Mouse (Mus musculus): Measurements from ENCODE around the gene Usp32. TPM values are rescaled to one million over a fixed set of nuclear protein-coding genes. Genes with fewer than 3 reads are reported as not detected.
A peak's percentile ranks its signal among the peaks of the same experiment; 100 is the strongest.
"Not testable (repeated sequence)": the region's sequence is repeated elsewhere in the genome, so short reads cannot be mapped to it uniquely, and the experiment has no call there.

Gene Usp32
- 6.8 and 7.8 TPM in 2 replicates for polyA plus RNA-seq (2012; rRNA removed)

DNA sequence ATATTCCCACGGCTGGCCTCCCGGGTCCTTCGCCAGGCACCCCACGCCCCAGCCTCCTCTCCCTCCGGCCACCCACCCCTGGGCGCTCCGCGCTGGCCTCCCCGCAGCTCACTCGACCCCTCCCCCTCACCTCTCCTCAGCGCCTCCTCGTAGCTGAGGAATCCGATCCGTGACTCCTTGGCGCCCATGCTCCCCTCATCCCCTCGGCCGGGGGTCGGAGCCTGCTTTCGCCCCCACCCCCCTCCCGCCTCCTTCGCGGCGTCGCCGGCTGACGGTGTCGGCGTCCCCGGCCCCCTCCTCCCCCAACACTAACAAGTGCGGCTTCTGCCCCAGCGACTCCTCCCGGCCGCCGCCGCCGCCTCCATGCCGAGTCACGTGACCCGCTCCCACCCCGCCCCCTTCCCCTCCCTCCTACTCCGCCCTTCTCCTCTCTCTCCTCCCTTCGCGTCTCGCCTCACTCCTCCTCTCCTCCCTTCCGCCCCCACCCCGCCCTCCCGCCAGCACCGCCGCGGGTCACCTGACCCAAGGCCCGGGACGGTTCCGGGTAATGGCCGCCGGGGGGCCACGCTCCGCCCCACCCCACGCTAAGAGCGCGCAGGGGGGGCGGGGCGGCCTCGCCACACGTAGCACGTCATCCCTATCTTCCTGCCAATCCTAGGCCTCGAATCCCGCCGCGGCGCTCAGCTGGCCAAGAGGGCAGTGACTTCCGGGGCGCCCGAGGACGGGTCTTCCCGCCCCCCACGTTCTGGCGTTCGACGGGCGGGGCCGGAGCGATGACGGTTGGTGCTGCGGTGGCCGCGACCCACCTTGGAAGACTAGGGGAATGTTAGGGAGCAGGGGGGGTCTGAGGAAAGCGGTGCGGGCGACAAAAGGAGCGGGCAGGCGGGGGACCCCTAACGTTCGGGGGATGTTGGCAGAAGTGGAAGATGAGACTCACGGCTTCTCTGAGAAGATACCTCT lies at the start of gene Usp32:
TSS of gene Usp32 (minus strand) at position 581 of the 960 bp plus-strand sequence.
- DNase-seq (ENCODE audit: low read depth) = peak; percentile 49

DNA sequence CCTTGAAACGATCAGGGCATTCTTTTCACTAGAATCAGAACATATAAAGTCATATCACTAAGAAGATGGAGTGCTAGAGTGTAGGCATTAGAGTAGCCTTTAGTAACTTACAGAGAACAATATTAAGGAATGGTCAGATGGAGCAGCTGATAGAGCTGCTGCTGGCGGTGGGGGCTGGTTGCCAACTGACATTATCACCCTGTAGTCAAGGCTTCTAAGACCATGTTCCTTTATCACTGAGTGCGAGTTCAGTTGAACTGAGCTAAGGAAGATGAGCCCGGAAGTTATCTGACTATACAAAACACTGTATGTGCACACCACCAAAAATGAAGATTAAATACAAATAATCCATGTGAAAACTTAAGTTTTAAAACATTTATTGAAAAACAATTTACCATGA lies 49.1 kb upstream of the Usp32 start:
- no peak for DNase-seq (ENCODE audit: low read depth)

DNA sequence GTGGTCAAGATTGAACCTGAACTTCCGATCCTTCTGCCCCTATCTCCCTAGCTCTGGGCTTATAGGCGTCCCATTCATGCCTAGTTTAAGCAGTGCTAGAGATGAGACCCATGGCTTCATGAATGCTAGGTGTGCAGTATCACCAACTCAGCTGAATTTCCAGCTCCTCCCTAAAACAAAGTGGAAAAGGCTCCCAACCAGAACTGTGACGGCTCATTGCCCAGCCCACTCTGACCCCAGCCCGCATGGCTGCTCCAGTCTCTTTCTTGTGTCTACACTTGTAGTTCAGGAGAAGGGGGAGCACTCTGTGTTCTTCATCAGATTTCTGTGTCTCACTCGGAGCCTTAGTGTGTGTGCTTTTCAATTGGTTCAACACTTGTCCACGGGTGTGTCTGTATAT lies 44.9 kb upstream of the Usp32 start:
- no peak for DNase-seq (ENCODE audit: low read depth)

DNA sequence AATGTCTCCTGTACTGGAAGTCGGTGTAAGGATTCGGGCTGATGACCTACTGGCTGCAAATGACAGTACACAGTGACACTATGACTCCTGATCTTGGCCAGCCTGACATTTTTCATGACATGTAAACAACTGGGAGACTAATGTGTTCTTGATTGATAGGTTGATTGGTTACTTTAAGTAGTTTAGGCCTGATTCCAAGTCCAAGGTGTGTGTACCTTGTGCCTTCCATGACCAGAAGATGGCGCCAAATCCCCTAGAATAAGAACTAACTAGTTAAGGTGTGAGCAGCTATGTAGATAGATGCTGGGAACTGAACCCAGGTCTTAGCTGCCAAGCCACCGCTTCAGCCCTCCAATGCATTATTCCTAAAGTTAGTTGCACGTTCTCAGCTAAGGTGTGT lies 44.1 kb upstream of the Usp32 start:
- peak; percentile 31 for DNase-seq (ENCODE audit: low read depth)

DNA sequence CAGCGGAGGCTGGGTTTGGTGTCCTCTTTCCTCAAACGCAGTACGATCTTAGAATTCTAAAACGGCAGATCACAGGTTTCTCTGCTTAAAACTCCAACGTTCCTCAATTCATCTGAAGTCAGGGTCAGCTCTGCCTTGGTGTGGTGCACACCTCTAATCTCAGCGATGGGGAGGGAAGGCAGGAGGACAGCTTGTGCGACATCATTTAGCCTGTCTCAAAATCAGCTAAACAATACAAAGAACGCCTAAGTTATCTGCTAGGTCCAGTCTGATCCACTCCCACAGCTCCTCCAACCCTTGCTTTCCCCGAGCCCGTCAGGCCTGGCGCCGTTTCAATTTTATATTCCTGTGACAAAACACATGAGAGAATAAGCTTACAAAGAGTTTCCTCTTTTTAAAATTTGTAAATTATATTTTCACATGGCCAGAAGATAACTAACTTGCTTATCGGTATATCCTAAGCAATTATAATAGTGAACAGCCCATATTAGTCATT lies 43.4 kb upstream of the Usp32 start:
- no peak for DNase-seq (ENCODE audit: low read depth)

DNA sequence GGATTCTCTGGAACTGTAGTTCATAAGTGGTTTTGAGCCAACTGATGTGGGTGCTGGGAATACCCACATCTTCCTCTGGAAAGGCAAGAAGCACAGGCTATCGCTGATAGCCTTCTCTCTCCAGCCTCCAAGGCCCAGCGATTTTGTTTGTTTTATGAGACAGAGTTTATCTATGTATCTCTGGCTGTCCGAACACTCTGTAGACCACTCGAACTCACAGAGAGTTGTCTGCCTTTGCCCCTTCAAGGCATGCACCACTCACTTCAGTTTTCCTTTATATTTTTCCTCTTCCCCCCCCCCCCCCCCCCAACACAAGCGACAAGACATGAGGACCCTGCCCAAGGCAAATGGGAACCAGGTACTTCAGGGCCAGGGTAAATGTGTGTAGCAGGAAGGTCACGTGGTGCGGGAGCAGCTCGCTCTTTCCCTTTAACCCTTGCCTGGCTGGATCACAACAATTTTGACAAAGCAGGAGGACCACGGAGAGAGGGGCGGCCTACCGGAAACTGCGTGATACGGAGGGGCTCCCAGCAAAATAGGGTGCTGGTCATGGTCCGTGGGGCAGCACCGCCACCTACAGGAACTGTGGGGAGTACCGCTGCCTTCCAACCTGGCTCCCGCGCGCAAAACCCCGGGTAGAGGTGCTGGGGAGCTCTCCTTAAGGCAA lies 42.8 kb upstream of the Usp32 start:
- no peak for DNase-seq (ENCODE audit: low read depth)

DNA sequence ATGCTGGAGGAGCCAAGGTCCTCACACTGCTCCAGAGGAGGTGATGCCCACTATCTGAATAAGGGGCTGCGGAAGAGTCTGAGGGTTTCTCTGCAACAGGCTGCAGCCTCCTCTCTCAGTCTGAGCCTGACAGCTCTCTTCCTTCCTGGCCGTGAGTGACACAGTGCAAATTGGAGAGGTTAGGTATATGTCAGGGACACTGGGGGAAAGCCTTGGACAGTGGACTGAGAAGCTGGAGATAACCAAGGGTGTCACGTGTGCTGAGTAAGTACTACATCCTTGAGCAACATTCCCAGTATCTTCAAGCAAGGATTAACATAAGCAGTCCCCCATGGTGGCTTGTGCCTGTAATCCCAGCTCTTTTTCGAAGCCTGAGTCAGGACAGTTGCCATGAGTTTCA lies 38.5 kb upstream of the Usp32 start:
- DNase-seq (ENCODE audit: low read depth) = no peak

DNA sequence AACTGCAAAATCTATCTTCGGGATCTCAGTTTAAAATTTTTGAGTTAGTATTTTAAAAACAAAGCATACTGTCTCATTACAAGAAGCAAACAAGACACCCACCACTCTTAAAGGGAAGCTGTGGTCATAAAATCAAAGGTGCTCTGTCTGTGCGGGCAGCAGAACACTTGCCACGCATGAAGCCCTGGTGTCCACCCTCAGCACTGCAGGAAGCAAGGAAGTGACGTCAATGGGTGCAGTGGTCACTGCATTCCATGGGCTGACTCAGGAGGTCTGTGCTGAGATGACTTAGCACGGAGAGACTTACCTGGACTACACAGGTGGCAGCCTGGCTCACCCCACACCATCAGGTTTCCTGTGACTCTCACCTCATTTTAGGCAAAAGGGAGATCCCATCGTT lies 37.8 kb upstream of the Usp32 start:
- no peak for DNase-seq (ENCODE audit: low read depth)

DNA sequence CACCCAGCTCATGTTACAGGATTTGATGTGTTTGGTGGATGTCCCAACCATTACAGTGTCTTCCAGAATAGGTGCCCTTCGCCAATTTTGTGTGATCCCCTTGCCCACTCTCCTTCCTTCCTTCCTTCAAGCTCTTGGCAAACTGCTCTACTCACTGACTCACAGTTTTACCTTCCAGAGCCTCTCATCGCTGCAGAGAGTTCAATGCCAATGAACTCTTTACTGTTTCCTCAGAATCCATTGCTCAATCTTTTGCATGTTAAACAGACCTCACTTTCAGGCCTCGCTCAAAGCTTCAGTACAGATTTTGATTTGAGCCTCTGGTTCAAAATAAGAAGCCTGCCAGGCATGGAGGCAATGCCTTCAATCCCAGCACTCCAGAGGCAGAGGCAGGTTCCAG lies 36.0 kb upstream of the Usp32 start:
- no peak for DNase-seq (ENCODE audit: low read depth)

DNA sequence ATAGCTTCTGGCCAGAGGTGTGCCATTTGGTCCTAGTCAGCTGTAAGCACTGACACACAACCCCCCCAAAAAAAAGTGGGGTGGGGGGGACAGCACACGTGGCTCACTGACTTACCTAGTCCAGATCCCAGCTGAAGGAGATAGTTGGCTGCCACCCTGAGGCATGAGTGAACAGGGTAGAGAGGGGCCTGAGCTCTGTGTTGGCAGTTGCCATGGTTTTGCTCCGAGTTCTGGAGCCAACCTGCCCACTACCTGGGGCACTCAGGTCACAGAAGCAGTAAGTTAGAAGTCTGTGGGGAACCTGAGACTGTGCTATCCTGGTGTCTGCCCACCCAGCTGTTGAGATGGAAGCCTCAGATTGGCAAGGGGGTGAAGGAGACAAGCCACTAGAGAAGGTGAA lies 30.9 kb upstream of the Usp32 start:
- DNase-seq (ENCODE audit: low read depth) = no peak

DNA sequence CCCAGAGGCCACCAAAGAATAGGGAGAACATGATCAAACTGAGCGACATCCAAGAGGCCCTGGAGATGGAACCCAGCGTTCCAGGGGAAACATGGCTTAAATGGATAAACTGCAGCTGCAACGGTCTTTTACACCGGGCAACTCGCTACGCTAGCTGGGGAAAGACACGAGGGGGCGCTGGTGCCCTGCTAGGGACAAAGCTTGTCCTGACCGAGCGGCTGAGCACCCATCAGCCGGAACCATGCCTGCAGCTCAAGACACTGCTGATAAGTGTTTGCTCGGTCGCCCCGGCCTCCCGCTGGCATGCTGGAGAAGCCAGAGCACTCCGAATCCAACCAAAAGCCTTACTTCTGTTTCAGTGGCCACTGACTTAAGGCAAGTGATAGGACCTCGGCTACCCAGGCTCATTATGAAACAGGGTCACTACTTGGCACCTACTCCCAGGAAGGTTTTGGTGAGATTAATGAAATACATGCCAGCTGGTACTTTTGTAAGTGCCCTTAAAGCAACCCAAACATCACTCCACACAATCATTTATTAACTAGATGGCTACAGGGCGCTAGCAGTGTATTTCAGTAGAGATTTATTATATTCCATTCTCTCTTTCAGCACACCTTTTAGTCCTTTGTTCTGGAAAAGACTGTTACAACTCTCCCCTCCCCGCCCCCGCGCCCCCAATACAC lies 30.2 kb upstream of the Usp32 start, which contains the start of gene 1700125H20Rik:
TSS of gene 1700125H20Rik (plus strand) at position 347 of the 683 bp plus-strand sequence.
- no peak for DNase-seq (ENCODE audit: low read depth)

DNA sequence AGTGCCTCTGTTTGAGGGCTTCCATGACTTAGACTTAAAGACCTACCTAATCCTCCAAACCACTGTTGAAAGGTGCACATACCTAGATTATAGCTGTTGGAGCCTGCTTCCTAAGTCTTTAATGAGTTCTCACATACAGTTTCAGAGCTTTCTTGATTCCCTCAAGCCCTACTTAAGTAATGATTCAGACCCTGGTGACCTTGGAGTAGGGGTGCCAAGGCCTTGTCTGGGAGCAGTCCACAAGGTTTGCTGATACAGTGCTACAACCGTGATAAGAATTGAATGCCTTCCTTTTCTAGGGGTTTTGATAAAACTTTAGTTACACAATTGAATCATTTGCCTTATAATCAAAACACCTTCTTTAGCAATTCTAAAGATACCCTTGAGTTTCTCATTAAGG lies 27.5 kb upstream of the Usp32 start:
- no peak for DNase-seq (ENCODE audit: low read depth)

DNA sequence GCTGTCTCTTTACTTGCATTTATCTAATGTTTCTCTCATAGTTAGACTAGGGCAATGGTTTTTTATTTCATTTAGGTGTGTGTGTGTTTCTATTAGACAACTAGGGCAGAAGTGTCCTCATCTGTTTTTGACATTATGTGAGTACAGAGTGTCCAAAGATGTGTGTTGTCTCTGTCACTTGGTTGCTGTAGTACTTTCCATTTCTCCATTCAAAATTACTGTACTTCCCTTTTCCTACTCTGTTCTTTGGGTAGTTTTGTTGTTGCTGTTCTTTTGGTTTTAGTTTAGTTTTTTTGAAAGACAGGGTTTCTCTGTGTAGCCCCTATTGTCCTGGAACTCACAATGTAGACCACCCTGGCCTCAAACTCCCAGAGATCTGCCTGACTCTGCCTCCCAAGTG lies 24.4 kb upstream of the Usp32 start:
- no peak for DNase-seq (ENCODE audit: low read depth)

DNA sequence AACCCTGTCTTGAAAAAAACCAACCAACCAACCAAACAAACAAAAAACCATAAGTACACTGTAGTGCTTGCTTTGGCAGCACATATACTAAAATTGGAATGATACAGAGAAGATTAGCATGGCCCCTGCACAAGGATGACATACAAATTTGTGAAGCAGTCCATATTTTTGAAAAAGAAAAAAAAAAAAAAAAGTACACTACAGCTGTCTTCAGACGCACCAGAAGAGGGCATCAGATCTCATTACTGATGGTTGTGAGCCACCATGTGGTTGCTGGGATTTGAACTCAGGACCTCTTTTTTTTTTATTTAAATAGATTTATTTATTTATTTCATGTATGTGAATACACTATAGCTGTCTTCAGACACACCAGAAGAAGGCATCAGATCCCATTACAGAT lies 23.1 kb upstream of the Usp32 start:
- not testable (repeated sequence) for DNase-seq (ENCODE audit: low read depth)

DNA sequence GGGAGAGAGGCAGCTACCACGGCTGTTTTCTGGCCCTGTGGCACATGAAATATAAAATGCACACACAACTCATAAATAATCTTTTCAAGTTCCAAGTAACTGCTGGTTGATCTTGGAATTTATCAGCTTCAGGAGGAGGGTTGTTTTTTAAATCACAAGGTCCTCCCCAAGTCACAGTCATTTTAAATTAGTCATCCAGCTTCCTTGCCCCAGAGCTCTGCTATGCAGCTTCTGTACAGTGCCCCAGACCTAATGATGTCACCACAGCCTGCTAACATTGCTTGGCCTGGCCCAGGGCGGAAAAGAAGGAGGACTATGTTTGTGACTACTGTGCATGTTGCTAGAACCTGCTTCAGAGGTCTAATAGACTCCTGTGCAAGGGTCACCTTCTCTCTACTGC lies 17.3 kb upstream of the Usp32 start:
- no peak for DNase-seq (ENCODE audit: low read depth)

DNA sequence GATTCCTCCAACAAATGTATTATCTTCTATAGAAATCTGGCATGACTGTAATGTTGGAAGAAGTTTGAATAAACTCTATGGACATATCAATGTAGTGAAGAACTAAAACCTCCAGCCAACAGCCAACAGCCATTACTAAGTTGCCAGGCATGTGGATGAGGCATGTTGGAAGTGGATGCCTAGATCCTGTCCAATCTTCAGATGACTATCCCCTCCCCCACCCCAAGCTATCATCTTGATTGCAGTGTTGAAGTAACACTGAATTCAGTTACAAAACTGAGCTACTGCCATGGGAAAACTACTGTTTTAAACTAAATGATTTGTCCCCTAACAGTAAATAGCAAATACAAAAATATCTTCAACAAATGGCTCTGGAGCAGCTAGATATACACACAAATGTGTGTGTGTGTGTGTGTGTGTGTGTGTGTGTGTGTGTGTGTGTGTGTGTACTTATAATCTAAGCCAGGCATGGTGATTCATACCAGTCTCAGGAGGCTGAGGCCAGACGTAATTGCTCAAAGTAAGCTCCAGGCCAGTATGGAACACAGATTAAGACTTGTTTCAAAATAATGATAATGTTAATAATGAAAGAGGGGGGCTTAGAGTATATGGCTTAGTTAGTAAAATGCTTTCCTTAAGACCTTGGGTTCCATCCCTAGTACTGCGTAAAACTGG lies 12.4 kb upstream of the Usp32 start:
- no peak for DNase-seq (ENCODE audit: low read depth)

DNA sequence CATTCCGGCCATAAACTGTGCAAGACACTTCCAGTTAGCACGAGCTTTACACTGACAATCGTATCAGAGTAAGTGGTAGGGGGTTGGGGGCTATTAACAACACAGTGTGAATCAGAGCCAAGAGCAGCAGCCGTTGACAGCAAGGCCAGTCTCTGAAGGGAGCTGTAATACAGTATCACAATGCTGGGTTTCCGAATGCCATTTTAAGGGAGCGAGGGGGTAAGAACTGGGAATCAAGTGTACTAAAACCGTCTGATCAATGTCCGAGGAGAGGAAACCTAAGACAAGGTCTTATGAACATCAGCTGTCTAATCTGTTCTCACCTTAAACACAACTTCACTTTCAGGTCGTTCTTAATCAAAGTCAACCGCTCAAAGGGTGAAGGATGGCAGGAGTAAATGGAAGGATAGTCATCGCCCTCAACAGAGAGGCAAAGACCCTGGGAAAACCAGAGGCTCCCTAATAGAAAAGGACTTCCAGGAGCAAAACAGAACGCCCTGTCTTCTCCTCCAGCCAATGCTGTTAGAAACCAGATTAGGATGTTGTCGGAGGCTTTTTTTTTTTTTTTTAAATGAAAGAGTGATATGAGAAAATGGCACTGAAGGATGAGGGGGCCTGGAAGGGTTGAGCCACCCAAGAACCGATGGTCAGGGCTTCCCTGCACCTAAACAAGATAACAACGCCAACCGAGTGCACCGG lies 1.0 kb downstream of the Usp32 start:
- DNase-seq (ENCODE audit: low read depth) = no peak

DNA sequence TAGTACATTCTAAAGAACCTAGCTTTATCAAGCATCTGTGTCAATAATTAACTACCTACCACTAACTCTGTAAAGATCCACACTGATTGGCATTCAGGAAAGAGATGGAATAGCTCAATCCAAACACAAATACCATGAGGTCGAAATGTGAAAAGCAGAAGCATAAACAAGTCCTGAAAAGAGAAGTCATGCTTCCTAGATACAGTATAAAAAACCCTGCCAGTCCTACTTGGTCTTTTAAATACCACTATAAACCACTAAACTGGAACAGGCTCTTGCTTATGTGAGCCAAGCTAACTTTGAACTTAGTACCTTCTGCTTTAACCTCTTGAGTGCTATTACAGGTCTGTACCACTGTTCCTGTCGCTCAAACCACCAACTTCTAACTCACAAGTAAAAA lies 8.4 kb downstream of the Usp32 start:
- DNase-seq (ENCODE audit: low read depth) = no peak

DNA sequence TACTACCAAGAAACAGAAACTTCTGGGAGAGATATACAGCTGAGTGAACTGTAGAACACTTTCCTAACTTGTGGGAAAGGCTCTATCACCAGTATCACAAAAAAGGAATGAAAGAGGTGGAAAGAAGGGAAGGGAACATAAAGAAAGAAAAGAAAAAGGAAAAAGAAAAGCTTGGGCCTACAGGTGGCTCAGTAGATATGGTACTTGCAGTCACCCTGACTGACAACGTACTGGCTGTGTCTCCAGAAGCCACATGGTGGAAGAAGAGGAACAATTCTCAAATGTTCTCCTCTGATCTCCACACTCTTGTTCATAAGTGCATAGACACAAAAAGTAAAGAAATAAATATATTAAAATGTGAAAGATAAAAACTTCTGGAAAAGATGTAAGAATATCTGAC lies 11.1 kb downstream of the Usp32 start:
- DNase-seq (ENCODE audit: low read depth) = no peak

DNA sequence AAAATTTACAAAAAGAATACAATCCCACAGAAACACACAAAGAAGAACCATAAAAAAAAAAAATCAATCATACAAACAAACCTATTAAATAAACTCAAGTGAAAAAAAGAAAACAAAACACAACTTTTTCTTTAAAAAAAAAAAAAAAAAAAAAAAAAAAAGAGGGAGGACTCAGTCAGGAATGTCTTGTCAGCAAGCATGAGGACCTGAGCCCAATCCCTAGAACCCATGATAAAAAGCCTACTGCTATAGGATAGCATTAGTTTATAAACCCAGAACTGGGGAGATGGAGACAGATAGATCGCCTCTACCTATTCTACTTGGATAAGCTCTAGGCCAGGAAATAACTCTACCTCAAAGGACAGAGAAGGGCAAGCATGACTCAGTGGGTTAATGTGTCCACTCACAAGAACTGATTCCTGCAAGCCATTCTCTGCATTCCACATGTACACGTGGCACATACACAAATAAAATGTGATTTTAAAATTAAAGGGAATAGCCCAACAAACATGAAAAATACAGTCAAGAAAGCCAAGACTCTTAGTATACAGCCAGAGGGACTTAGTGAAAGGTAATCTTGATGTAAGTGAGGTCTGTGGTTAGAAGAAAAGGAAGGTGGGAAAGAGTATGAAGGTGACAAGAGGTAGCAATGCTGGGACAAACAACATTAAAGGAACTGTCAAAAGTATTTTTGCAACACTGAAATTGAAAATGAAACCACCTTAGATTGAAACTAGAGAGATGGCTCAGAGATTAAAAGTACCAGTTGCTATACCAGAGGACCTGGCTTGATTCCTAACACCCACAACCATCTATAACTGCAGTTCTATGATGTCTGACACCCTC lies 13.5 kb downstream of the Usp32 start:
- no peak for DNase-seq (ENCODE audit: low read depth)
